Mouse (Mus musculus): Measurements from ENCODE around the gene Tbata.

Gene Tbata

DNA sequence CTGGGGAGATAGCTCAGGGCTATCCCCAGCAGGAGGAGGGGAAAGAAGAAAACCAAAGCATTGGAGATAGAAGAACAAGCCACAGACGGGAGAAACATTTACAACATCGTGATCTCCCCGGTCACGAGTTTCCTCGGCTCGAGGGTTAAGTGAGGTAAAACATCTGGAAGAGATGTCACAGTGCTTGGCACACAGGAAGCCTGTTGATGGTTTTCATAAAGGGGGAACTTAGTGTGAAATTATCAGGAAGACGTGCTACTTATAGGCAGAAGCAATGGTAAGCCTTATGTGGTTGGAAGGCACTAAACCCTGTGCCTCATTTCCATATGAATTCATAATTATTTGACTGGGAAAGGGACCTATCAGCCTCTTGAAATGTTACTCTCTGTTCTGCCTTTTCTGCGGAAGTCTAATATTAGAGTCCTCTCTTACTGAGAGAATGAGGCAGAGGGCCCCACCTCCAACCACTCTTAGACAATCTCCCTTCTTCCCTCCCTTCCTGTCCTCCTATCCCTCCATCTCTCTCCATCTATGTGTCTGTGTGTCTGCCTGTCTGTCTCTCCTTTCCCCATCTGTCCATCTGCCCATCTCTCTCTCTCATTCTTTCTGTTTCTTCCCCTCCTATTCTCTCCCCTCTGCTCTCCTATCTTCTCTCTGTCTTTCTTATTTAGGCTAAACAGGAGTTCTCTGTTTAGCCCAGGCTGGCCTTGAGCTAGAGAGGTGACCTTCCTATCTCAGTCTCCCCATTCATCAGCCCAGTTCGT lies 4.2 kb upstream of the Tbata start:
- DNase-seq (ENCODE audit: low spot score): no peak

DNA sequence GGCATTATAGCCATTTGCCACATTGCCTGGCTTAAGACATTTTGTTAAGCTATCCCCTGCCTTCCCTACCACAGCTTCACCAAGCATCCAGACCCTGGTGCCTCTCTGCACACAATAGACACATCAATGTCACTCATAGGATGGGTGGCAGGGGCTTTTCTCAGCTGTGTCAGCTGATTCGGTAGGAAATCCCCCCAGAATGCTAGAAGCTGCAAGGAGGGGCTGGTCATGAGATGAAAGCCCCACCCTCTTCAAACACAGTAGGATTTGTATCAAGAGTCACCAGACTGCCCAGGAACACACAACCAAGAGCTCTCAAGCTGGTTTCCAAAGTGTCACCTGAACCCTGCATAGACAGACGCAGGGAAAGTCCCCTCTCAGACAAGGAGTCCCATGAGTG lies 3.4 kb upstream of the Tbata start:
- no peak for DNase-seq (ENCODE audit: low spot score)

DNA sequence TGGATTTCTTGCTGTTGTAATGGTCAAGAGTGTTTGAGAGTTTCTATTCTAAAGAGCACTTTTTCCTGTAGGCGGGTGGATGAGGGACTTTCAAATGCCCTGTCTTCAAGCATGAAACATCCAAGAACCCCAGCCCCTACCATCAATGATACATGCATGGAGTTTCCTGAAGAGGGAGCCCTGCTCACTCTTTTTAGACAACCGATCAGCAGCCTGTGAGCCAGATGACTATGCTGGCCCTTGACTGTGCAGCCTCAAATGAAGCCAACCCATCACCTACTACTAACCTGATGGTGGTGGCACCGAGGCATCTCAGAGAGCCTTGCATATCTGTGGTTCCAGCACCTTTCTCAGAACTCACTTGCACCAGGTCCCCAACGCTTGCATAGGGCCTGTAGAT lies 742 bp downstream of the Tbata start:
- DNase-seq (ENCODE audit: low spot score): no peak

DNA sequence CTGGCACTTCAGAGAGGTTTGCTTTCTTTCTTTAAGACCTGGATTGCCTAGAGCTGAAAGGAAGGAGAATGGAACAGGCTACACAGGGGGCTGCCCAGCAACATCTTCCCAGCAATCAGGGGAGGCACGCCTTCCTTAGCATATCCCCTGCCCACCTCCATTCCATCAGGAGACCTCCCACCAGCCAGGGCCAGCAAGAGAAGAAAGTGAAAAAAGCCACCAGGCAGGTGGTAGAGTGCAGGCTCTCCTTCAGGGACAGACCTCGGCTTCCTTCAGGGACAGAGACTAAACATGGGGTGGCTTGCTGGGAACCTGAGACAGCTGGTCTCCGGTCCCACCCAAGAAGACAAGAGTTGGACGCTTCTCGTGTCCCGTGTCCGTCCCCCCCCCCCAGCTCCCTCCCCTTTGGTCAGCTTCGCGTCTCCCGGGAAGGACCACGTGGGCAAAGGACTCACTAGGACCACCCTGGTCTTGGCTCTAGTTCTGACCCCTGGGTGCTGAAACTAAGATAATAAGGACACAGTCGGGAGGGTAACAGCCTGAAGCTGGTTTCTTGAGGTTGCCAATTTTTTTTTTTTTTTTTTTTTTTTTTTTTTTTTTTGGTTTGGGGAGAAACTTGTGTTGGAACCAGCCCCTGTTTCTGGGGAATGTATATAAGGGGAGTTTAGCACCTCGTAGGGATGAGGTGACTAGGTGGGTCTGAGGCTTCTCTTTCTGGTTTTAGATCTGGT lies 3.1 kb downstream of the Tbata start:
- DNase-seq (ENCODE audit: low spot score): no peak

DNA sequence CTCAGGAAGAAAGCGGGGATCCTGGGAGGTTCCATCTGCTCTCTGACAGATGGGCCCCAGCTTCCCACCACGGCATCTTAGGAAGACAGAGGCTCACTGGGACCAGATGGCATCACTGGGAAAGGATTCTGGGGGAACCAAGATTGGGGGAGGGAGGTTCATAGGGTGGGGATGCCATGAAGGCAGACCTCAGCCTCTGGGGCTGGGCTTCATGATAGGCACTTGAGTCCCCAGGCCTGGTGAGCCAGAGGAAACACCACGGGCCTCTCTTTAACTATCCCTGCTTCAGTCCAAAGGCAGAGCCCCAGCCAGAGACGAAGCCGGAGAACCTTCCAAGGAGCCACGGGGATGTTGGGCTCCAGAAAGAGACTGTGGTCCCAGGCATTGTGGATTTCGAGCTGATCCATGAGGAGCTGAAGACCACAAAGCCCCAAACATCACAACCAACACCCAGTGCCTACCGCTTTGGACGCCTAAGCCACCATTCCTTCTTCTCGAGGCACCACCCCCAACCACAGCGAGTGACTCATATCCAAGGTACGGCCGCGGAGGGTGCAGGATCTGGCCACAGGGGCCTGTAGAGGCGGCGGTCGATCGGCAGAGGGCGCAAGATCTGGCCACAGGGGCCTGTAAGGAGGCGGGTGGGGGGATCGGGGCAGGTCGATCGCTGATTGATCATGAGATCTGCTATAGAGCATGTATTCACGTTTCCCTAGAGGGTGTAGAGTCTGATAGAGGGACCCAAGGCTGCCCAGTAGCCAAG lies 3.9 kb downstream of the Tbata start:
- peak; percentile 73 for DNase-seq (ENCODE audit: low spot score)

DNA sequence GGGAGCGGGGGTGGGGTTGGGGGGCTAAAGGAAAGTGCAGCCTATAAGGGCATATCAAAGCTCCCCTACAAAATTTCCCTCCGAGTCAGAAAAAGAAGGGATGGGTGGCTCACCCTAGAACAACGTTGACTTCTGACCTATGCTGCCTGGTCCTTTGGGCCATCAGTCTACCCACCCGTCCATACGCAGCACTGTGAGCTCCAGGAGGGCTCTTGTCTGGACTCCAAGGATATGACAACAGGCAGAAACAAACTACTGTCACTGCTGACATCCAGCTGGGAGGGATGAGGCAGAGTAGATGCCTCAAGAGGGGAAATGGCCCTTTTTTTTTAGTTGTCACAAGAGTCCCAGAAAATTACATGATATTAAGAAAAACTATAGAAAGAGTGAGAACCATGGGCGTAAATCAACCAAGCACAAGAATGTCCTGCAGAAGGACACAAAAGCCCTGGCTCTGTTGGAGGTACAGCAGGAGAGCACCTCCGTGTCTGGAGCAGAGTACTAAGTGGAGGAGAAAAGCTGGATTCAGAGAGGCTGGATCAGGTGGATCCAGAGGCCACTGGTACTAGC lies 4.6 kb downstream of the Tbata start:
- no peak for DNase-seq (ENCODE audit: low spot score)

DNA sequence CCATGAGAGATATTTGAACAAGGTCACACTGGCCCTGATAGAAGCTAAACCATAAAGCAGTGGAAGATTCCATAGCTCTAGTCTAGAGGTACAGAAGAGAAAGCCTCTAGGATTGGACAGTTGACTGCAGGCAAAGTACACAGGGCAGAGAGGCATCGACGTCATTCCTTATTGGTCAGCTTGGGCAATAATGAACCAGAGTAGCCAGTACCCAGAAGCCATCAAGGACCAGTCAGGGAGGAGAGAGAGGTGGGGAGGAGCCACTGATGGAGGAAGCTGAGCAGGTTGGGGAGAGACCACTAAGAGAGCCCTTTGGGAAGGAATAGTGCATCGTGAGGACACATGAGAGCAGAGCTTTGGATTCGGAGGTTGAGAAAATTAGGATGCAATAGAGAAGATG lies 6.0 kb downstream of the Tbata start:
- DNase-seq (ENCODE audit: low spot score): no peak

DNA sequence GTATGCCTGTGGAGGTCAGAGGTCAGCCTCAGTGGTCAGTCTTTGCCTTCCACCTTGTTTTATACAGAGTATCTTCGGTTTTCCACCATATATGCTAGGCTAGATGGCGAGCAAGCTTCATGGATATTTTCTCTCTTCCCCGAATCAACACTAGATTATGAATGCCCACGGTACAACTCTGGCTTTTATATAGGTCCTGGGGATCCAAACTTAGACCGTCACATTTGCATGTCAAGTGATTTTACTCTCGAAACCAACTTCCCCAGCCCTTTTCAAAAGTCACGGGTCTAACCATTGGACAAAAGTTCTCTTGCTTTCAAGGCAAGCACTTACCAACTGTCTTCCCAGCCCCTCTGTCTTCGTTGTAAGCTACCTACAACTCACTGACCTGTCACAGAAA lies 6.9 kb downstream of the Tbata start:
- DNase-seq (ENCODE audit: low spot score): no peak

DNA sequence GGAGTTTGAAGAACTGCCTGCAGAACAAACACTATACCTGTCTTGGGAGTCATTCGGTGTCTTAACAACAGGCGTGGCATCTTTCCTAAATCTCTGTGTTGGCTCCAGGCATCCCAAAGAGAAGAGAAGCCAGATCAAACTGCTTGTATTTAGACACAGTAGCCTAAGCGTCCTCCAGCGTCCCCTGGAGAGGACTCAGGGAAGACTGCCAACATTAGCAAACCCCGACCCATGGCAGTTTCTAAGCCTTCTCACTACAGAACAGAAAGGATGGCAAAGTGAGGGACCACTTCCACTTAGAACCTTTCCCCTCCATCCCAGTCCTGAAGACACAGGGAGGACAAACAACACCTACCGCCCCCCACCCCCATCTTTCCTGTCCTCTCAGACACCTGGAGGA lies 8.2 kb downstream of the Tbata start:
- DNase-seq (ENCODE audit: low spot score): no peak

DNA sequence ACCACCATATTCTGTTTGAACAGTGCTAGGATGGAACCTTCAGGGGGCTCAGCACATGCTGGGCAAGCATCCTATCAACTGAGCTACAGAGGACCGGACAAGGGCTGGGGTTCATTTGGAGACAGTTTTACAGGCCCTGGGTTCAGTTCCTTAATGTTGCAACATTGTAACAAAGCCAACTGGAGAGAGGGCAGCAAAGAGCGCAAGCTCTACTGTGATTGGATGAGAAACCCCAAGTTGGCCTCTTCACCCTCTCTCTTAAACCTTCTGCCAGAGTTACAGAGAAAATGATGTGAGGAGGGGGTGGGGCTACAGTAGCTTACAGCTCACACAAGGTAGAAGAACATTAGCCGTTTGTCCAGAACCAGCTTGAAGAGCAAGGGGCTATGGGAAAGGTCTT lies 15.2 kb downstream of the Tbata start:
- no peak for DNase-seq (ENCODE audit: low spot score)

DNA sequence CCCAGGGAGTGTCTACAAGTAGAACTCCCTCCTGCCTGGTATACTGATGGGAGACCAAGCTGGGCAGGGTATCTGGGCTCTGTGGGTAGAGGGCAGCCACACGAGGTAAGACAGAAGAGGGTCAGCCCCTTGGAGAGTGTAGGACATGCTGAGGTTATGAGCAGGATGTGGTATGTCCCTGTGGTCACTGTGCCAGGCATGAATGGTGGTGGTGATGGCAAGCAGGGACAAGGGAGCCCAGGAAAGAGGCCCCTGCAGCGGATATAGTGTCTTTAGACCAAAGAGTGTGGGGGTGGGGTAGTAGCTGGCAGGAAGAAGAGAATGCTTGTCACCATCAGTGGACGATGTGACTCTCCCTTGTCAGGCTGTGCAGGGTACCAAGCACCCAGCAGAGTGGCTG lies 16.3 kb downstream of the Tbata start:
- DNase-seq (ENCODE audit: low spot score): no peak

DNA sequence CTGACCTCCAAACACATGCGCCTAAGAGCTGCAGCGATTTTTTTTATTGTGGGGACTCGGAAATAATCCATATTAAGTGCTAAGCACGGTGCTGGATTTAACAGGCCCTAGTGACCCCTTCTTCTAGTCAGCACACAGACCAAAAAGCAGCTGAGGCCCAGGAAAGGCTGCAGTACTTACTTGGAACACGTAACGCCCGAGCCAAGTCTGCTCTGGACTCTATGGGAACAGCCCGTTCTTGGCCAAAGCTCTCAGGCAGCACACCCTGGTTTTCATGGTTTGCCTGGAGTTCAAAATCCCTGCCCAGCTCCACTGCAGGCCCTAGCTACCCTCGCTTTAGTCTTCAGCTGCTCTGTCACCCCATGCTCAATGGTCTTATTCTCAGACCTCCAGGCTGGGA lies 22.9 kb downstream of the Tbata start:
- no peak for DNase-seq (ENCODE audit: low spot score)

DNA sequence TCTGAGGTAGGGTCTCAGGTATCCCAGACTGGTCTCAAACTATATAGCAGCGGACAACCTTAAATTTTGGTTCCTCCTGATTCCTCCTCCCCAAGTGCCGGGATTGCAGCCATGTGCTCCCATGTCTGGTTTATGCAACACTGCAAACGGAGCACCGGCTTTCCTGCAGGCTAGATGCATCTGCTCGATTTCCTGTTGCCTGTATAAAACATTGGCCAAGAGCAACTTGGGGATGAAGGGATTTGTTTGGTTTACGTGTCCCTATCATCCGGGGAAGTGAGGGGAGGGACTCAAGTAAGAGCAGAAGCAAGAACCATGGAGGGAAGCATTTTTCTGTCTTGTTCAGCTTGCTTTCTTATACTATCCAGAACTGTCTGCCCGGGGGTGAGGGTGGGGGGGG lies 23.5 kb downstream of the Tbata start:
- no peak for DNase-seq (ENCODE audit: low spot score)

DNA sequence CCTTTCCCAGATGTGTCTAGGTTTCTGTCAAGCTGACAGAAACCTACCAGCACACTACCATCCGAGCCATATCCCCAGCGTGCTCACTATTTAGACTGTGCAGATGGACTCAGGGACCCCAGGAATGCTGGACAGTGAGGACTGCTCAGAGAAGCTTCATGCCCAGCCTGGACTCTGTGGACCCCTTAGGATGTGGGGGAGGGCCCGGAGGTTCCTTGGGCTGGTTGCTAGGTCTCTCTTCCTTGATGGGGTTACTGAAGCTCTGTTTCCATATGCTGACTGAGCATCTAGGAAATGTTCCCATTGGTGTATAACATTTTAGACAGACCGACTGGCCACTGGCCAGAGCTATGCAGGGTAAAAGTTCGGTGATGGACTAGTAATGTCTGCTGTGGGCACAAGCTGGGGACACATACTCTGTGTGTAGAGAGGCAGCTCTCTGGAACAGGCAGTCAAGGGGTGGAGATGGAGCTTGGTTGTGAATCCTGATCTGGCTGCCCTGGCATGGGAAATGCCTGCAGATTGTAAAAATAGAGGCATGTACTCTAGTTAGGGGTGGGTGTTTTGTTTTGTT lies 24.1 kb downstream of the Tbata start:
- no peak for DNase-seq (ENCODE audit: low spot score)

DNA sequence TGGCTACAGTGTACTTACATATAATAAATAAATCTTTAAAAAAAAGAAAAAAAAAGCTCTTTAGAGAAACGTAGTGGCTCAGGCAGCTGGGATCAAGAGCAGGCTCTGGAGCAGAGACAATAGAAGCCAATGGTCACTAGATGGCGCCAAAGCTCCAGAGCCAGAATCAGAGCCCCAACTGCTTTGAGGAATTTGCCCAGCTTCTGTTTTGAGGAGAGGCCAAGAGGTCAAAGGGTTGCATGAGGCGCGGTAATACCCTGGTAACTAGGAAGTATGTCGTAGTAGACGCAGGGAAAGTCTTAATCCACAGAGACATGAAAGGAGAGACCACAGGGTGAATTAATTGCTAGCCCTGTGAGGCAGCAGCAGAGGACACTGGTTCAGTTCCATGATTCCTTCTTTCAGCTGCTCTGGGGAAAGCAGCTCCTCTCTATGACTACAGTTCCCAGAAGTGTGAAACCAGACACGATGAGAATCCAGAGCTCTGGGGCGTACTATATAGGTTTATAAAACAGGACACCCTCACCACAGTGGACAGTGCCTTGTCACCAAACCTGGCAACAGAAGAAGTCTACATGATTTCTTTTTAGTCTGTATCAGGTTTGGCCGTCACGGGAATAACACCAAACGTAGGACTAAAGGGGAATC lies 27.9 kb downstream of the Tbata start:
- peak; percentile 97 for DNase-seq (ENCODE audit: low spot score)

DNA sequence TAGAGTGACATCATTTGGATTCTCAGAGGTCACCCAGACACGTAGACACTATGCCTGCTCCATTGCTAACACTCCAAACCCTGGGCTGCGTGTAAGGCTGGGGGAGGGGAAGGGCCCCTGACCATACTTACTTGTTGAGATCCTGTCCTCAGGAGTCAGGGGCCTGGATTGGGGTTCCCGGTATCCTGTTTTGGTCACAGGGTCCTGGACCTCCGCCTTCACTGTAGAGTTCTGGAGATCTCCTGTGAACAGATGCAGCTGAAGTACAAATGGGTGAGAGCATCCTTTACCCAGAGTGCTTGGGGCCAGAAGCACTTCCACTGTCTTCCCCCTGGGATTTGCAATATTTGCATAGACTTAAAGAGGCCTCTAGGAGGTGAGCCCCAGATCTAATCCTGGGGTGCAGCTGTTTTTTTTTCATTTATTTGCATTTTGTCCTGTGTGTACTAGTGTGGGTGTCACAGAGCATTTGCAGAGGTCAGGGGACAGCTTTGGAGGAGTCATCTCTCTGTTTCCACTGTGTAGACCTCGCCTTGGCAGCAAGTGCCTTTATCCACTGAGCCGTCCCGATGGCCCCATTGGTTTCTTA lies 28.6 kb downstream of the Tbata start:
- DNase-seq (ENCODE audit: low spot score): no peak

DNA sequence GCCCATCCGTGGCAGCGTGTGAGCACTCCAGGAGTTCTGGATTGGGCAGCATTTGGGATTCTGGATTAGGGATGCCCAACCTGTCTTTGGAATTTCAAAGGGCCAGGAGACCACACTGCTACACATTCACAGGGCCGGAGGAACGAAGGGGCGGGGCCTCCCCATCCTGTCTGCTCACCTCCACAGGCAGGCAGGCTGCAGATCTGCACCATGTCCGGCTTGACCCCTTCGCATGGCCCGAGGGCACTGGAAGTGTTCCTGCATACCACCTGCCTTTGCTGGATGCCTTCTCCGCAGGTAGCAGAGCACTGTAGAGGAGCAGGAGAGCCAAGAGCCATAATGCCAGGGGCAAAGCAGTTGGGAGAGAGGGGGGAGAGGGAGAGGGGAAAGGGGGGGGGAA lies 29.2 kb downstream of the Tbata start:
- no peak for DNase-seq (ENCODE audit: low spot score)

DNA sequence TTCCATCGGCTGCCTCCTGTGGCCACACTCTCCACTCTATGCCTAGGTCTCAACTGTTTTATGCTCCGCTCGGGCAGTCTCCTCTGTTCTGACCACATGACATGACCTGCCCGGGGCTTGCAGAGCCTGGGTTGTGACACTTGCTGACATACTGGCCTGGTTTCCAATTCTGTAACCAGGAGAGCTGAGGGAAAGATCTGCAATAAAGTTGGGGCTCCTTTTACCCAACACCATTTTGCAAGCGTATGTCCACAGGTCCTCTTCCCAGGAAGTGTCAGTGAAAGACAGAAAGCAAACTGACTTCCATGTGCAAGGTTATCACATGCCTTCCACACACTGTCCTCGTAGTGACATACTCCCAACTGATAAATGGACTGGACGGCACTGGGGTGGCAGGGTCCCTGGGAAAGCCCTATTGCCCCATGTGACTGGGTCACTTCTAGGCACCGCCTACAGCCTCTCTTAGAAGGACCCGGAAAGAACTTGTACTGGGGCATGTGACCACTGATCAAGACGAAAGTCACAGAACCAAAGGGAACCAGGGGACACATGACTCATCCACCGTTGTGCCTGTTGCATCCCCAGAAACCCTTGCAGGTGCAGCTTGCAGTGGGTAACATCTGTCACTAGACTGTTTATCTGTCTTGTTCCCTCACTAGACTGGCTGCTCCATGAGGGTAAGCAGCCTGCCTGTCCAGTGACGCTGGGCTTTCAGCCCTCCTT lies 30.0 kb downstream of the Tbata start:
- no peak for DNase-seq (ENCODE audit: low spot score)

DNA sequence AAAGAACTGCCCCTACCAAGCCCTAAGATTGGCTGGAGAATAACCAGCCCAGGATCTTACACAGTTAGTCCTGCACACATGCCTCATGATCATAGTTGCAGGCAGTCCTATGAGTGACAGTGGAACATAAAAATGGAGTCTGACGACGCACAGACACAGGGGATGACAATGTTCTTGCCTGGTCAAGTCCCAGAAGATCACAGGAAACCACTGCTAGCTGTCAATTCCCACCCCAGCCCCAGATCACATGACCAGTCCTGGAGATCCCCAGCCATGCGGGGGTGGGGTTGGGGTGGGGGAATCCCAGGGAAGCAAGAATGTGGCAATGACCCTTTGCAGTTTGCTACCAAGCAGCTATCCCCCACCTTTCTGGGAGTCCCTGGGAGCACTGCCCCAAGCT lies 32.2 kb downstream of the Tbata start:
- no peak for DNase-seq (ENCODE audit: low spot score)

DNA sequence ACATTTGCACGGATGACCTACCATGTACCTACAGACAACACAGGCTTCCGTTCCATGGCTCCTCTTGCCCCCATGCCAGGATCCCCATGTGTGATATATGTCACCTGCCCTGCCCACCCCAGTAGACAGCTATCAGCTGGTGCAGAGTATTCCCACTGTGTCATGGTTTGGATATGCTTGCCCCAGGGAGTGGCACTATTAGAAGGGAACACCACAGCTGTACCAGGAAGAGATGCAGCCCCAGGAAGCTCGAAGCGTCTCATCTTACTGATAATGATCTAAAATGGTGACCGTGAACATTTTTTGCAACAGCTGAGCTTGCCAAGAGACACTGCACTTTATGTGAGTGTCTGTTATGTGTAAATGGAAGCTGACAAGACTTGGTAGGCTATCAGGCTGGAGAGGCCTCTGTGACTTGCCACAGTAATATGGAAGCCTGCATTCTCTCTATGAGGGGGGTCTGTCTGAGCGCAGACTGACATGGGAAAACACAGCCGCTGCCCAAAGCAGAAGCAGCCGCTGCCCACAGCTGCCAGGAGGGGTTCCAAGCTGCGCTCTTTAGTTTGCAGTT lies 36.4 kb downstream of the Tbata start:
- DNase-seq (ENCODE audit: low spot score): no peak

Data from embryo, embryonic 10.5 days (tissue).